Mouse (Mus musculus) cerebellum, adult 11-12 months (tissue): ENCODE data around the gene Micu1.
A peak's percentile ranks its signal among the peaks of the same experiment; 100 is the strongest.

Experiments used
- DNase-seq: peaks from one replicate; pipeline ENCODE4 v3.0.0; 2022

The Micu1 gene

DNA sequence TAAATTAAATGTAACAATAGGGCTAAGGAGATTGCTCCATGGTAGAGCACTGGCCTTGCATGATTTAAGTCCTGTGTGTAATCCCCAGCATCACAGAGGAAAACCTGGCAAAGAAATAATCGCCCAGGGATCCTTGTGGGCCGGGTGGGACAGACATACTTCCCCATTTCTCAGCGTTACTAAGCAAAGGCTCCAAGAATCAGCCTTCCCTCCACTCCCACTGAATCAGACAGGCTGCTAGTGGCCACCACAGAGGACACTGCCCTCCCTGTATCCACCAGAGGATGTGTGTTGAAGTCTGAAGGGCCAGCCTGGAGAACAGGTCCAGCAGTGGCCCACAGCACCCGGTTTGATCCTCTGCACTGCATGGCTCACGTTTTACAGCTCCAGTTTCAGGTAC lies 185.2 kb downstream of the Micu1 start:
- no peak for DNase-seq

DNA sequence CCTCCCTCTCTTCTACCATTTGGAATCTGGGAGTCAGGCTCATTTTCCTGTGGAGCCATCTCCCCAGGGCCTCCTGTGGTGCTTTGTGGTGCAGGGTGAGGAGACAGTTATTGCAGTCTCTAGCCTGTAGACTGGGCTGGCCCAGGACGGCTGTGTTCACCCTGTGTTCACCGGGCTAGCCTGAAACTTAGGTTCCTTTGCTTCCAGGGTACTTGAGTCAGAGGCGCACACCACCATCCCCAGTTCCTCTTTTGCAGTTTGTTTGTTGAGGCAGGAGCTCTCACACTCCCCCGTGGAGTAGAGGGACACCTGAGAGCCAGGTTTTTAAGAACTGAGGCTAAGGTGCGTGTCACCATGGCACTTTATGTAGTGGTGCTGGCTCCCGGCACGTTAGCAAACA lies 187.1 kb downstream of the Micu1 start:
- no peak for DNase-seq

DNA sequence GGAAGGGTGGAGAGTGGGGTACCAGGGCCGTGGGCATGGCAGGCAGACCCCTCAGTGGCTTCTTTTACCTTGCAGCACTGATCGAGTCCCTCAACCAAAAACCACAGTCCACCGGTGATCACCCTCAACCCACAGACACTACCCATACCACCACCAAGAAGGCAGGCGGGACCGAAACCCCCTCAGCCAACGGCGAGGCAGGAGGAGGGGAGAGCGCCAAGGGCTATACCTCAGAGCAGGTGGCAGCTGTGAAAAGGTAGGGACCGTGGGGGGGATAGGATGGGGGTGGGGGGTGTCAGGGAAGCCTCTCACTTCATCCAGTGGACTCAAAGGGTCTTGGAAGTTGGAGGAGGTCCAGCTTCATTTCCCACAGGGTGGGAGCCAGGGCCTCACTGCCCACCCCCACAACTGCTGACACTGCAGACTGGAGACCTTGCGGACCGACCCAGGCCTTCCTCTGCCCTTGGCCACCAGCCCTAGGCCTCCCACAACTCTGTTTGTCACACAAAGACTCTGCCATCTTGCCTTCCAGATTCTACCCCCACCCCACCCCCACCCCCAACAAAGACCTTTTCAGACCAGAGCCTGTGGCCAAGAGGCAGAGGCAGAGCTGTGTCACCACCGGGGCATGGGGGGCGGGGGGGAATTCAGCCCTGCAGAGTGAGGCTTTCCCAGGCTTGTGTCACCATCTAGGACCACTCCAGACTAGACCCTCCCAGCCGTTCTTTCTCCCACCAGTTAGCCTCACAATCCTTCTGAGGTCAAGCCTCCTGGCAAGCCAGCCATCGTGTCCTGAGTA lies 187.9 kb downstream of the Micu1 start:
- no peak for DNase-seq

DNA sequence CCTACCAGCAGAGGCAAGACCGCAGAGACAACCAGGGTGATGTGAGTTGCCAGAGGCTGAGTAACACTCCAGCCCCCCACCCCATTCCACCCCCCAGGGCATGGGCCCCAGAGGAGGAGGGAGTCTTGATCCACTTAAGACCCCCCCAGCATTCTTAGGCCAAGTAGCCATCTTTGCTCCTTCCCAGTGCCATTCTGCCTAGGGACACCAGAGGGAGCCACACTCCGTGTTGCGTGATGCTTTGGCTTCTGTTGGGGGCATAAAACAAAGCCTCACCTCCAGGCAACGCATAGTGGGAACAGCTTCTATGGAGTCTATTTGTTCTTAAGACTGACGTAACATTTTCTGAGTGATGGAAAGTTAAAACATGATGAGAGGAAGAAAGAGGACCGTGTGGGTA lies 190.7 kb downstream of the Micu1 start:
- DNase-seq: peak; percentile 69

DNA sequence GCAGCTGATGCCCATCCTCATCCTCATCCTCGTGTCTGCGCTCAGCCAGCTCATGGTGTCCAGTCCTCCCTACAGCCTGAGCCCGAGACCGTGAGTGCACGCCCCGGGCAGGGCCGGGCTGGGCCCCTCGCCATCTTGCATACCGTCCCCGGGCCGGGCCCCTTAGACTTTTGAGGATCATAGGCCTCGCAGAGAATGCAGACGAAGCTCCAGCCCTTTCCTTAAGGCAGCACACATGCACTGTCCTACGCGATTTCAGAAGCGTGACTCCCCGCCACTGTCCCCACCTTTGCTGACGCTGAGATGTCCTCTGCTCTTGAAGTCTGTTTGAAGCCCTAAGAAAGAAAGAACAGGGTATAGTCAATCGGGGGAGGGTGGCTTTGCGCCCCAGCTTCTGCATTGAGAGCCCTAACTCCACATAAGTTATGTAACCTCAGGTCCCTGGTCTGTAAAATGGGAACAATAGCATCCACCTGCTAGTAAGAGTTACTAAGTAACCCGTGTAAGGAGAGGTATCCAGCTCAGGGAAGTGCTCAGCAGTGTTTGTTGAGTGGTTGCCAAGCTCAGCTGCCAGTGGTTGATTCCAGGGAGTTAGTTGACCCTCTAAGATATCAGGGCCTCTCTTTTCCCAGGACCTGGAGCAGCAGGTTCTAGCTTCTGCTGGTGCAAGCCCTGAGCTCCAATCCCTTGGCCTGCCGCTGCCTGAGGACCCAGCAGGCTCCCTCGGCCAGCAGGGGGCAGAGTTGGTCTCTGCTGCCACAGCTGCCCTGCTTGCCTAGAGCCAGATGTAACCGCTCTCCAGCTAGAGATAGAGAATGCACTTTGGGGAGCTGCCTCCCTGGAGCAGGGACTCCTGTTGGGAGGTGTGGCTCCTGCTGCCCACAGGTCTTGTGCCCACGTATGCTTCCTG lies 192.2 kb downstream of the Micu1 start:
- DNase-seq: peak; percentile 51

DNA sequence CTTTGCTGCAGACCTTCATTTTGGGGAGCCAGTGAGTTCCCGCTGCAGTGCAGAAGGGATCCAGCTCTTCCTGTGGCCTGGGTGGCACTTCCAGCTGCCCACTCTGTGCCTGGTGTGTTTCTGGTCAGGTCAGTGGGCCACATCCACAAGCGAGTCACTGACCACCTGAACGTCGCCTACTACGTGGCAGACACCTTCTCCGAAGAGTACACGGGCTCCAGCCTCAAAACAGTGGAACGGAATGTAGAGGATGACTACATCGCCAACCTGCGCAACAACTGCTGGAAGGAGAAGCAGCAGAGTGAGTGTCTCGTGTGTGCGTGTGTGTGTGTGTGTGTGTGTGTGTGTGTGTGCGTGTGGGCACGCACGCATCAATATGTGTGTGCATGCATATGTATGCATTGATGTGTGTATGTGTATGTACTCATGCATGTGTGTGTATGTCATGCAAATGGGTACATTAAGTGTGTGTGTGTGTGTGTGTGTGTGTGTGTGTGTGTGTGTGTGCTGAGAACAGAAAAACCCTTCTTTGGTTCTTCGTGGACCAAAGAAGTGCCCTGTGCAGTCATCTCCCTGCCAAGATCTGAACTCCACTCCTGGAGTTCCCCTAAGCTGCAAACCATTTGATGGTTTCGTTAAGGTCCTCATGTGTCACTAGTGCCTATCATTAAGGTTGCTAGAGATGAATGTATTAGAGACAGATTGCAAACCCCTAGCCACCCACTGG lies 193.3 kb downstream of the Micu1 start:
- DNase-seq: peak; percentile 22

DNA sequence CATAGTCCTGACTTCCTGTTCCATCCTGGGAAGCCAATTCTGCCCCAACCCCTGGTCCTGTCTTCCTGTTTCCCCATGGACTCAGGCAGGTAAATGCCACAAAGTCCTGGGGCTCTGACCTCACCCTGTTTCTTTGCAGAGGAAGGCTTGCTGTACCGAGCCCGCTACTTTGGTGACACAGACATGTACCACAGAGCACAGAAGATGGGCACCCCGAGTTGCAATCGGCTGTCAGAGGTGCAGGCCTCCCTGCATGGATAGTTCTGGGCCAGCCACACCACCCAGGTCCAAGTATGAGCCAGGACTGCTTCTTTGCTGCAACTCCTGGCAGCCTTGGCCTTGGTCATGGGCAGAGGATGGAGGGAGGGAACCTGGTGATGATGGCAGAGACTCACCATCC lies 193.9 kb downstream of the Micu1 start:
- peak; percentile 9 for DNase-seq

DNA sequence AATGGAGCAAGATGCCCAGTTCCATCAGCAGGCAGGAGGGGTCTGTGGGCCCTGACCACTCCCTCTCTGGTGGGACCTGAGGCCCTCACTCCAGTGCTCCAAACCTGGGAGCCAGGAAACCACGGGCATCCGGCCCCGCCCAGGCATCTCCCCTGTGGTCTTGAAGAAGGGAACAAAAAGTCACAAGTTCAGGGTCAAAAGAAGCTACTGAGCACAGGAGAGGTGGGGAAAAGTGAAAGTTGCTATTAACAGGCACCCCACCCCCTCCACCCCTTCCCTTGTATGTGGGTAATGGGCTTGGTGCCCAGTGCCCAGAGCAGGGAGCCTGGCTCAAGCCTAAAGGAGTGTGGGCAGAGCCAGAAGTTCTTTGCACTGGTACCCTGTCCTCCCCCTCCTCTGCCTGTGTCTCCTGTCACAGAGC lies 194.6 kb downstream of the Micu1 start:
- DNase-seq: no peak

DNA sequence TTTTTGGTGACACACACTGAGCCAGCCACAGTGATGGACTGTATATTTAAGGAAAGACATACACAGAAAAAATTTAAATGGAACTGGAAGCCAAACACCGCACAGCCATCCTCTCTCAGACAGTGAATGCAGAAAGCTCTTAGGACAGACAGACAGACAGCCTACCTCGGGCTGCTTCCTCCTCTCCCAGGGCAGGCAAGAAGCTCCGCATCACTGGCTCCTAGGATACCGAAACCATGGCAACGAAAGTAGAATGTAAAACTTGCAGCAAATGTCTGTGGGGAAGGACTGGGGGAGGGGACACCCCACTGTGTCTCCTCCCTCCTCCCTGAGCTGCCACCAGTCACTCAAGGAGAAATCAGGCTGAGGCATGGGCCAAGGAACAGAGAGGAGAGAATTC lies 195.2 kb downstream of the Micu1 start:
- no peak for DNase-seq

DNA sequence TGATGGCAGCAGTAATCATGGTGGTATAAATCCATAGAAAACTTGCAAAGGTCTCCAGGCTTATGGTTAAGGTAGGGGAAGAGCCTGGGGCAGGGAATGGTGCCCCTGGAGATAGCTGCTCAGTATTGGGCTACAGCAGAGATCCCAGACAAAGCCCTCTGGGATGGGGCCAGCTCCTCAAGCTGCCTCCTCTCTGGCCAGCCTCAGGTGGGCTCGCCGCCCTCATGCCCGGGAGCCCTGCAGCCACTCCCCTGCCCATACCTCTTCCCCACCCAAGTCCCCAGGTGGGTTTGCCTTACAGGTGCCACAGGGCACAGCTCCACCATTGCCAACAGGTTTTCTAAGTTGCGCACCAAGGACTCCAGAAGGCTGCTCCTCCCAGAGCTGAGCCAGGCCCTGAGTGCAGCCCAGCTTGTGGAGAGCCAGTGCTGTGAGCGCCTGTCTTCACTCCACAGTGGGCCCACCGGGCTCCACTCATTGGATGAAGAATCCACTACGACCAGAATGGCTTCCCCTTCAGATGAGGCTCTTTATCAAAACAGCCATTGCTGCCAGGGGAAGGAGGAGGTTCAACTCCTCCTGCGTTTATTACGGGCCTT lies 196.0 kb downstream of the Micu1 start:
- DNase-seq: peak; percentile 54

DNA sequence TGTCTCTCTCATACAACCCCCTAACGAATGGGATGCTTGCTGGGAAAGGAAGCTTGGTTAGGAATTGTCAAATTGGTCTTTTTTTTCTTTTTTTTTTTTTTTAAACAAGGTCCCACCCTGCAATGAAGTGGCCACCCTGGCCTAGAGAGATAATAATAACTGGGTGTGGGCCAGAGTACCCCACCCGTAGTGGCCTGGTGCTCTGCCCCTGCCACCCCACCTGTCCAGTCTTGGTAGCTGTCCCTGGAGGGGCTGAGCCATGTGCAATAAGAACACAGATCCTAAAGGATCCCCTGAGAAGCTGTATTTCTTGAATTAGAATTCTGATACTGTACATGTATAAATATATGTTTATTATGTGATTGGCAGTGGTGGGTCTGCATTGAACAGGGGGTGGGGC lies 196.7 kb downstream of the Micu1 start:
- DNase-seq: no peak

DNA sequence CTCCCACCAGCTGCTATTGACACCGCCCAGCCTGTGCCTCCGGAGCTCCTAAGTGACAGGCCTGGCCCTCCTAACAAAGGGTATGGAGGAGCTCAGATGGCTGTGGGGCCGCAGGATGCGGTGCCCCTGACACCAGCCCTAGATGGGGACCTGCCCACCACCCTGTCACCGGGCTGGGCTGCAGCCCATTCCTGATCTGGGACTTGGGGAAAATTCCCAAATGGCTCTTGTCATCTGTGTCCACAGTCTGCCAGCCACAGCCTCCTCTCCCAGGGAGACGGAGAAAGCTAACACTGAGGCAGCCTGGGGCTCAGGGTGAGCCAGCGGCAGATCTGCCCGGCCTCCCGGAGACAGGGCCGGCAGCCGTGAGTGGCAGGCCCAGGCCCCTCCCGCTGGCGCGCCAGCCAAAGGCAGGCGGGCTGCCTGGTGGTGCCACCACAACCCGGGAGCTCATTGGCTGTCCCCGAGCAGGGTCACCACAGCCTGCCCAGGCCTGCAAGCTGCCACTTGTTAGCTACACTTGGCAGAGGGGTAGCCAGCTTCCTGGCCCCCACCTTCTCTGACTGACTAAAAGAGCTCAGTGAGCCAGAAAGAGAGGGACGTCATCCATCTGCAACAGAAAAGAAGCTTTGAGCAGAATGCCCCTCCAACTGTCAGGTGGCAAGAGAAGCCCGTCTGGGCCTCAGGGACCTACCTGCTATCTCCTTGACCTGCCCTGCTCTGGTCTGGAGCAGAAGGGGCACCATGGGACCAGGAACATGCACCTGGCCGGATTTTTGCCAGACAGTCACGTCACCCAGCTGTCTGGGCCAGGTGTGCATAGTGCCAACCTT lies 197.3 kb downstream of the Micu1 start:
- DNase-seq: peak; percentile 96

DNA sequence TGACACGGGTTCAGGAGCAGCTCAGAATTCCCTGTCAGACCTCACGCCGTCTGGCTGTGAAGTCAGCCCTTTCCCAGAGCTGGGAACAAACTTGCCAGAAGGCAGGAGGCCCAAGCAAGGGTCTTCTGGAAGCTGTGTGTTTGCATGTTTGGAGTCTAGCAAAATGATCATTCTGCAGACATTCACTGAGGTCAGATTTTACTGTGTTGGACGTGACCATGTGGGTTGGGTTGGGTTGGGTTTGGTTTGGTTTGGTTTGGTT lies 197.8 kb downstream of the Micu1 start:
- DNase-seq: no peak

DNA sequence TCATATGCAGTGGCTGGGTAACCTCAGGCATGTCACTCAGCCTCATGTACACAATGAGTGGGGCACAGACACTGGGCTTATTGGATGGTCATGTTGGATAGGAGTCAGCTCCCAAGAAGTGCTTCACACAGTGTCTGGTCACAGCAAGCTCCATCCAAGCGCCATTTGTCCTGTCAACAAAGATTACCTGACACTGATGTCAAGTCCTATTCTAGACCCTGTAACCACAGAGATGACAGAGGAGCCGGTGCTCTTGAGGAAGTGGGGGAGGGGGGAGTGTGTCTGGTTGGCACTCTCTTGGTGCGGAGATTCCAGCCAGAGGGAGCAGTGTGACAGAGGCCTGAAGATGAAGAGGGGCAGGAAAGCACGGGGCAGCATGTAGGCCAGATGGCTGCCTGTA lies 198.7 kb downstream of the Micu1 start:
- DNase-seq: no peak

DNA sequence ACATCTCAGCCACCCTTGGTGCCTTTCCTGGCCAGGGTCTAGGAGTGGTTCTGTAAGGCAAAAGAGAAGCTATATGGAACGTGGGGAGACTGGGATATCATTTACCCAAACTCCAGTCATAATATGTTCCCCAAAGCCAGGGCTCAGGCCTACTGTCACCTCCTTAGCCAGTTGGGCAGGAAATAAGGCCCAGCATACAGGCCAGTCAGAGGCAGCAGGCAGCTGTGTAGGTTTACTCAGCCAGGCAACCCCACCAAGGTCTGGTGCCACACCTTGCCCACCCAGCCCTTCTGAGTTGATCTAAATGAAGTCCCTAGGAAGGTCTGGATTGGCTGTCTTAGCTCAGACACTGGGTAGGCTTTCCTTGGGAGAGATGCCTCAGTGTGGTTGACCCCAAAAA lies 199.2 kb downstream of the Micu1 start:
- DNase-seq: no peak

DNA sequence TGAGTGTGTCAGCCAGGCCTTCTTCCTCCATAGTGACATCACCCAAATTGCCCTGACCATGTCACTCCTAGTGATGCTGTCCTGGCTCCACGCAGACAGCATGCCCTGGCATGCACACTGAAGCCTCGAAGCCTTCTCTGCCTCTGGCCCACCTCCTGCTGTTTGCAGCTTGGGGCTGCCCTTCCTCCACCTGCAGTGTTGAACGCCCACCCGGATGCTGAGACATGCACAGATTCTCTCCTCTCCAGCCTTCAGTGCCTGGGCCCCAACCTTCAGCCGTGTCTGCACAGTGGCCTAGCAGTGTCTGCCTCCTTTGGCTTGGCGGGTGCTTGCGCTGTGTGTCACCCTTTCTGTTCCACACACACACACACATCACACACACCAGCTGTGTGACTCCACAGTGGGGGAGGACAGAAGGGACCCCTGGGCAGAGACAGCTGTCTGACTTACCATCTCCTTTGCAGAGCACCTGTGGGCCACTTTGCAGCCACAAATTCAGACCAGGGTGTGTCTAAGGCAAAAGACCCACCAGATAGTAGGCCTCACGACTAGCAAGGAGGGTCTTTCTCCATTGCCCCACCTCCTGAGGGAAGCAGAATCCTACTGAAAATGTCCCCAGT lies 199.8 kb downstream of the Micu1 start:
- DNase-seq: peak; percentile 30

DNA sequence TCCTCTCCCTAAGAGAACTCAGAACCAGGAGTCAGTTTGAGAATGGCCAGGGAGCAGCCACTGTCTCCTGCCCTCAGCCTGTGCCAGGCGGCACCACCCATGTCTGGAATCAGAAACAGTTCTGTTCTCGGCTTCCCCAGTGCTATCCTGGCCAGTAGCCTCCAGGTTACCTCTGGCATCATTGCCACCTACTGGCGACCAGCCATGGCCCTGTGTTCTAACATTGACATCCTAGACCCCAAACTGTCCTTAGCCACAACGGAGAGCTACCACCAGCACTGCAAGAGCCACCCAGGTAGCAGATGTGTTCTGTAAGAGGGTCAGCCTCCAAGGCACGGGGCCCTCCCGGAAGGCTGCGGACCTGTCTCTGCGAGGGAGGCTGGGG lies 200.3 kb downstream of the Micu1 start:
- DNase-seq: peak; percentile 32

DNA sequence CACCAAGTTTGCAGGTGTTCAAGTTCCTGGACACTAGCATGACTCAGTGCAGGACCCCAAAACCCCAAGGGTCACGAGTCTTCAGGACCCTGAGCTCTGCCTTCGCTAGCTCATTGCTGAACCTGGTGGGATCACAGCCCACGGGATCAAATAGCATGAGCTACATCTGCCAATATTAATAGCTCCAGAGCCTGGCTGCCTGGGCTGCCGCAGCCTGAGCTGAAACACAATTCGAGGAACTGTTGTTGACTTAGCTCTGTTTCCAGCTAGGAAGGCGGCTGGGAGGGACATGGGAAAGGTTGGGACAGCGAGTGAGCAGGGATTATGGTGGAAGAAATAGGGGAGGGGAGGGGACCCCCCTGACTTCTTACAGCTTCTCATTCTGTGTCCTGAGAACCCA lies 200.9 kb downstream of the Micu1 start:
- DNase-seq: no peak

DNA sequence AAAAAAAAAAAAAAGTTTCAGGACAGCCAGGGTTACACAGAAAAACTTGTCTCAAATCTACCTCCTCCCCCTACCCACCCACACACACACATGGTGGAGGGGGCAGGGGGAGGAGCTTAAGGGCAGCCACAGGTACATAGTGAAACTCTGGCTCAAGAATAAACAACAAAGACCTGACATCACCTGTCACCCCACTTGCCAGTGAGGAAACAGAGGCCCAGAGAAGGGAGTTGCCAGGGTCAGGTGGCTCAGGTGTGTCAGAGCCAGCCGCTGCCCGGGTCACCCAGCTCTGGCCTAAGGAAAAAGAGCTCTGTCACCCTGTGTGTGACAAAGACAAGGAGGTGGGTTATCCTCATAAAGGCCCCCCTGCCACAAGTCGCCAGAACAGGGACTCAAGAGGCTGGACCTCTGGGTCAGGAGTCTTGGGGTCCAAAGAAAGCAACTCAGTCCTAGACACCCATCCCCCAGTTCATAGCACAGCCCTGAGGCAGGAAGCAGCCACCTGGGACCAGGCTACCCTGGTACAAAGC lies 204.9 kb downstream of the Micu1 start:
- no peak for DNase-seq

DNA sequence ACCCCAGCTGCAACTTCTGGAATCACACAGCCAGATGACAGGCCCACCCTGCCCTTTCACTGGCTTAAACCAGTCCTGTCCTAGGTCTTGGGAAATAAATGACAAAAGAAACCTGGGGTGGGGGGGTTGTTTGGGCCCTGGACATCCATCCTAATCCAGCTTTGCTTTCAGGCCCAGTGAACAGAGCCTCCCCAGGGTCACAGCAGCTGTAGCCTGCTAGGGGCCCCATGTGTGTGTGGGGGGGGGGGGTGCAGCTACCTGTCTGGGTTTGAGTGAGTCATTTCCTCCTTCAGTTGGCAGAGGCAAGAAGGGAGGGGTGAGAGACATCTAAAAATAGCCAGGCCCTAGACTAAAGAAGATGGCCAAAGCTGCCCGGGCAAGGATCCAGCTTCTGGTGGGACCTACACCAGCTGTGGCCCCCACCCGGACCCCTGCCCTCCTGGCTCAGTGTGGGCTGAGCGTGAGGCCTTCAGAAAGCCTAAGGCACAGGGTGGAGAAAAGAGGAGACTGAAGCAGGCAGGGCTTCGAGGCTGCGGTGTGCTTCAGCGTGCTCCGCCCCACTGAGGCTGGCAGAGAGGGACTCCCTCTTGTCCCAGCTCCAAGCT lies 205.5 kb downstream of the Micu1 start:
- DNase-seq: no peak

DNA sequence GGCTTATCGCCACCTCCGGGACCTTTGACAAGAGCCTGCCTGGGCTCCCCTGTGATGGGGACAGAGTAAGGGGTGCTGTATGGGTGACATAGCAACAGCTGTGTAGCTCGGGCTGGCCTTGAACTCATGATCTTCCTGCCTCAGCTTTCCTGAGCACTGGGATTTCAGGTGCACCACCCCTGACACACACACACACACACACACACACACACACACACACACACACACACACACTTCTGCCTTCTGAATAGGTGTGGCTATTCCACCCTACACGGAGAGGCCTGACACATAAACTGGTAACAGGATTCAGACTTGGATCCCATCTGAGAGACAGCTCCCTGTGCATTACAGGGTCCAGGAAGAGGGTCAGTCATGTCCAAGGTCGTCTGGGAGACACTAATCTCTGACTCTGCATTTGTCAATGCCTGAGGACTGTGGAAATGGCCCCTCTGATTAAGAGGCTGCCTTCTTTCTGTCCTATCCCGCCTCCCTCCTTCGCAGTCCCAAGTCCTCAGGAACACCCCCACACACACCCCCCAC lies 206.6 kb downstream of the Micu1 start:
- DNase-seq: no peak
